Mouse (Mus musculus) heart, postnatal 0 days (tissue): ENCODE data around the gene Hadha.

ENCODE experiments used
- CTCF ChIP-seq: IDR thresholded peaks from 2 replicates; pipeline ENCODE4 v1.5.1; 2016; ENCODE audit warnings: antibody characterized with exemption, control low read depth, low read depth
- EP300 ChIP-seq: IDR thresholded peaks from 2 replicates; pipeline ENCODE4 v1.6.1; 2016; ENCODE audit warnings: antibody characterized with exemption, low read depth

- TF ChIP-seq EP300 (no peak), CTCF (no peak)
Measured at GRCm38 (mm10) chr5:30103340-30103739, 51.6 kb downstream of the Hadha start.
